Mouse (Mus musculus) ES-E14 (cell line): ENCODE results near the gene 2210010C04Rik.

Experiments used
- CHD2 ChIP-seq: IDR thresholded peaks from 2 replicates; pipeline ENCODE4 v1.6.1; 2014; ENCODE audit warnings: mild to moderate bottlenecking, low read depth, low read length, inconsistent platforms
- HCFC1 ChIP-seq: IDR thresholded peaks from 2 replicates; pipeline ENCODE4 v1.6.1; 2012; ENCODE audit warnings: low read length, inconsistent platforms, borderline replicate concordance; ENCODE audit not compliant: insufficient read depth
- ZC3H11A ChIP-seq: IDR thresholded peaks from 2 replicates; pipeline ENCODE4 v1.6.1; 2012; ENCODE audit warnings: low read depth, mild to moderate bottlenecking, inconsistent platforms, low read length, borderline replicate concordance

DNA sequence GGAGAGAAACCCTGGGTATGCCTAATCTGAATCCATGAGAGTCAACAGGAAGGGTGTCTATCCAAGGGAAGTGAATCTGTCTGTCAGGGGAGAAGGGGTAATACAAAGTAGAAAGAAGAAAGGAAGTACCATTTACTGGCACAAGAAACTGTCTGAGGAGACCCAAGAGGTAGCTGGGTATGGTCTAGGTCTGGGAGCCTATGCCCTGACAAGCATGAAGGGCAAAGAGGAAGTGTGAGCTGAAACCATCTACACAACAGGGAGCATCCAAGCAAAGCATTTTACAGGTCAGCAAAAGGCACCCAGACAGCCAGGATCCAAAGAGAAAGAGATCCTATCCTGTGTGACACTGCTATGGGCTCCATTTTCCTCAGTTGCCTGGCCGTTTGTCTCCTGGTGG is 11.9 kb upstream of the 2210010C04Rik start:
- TF ChIP-seq ZC3H11A (no peak), CHD2 (no peak), HCFC1 (no peak)
